Mouse (Mus musculus): ENCODE results near the gene Ecsit.

Ecsit gene

DNA sequence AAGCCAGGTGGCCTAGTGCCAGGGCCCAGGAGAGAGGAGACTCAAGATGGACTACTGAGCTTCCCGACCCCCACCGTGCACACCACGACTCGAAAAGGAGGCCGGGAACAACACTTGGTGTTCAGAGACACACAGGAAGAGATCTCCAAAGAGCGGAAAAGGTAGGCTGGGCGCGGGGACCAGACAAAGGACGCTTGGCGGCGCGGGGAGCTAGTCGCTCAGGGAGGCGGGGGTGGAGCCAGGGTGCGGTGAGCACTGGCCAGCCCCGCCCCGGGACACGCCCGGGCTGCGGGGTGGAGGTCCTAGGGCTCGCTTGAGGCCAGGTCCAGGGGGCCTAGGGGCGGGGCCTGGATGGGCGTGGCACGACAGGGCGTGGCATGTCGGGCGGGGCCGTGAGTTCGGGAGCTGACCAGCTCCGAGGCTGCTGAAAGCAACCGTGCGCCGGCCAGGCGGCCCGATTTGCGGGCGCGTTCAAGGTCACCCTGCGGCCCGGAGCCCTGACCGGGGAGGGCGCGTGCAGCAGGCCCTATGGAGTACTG lies 34.8 kb downstream of the Ecsit start:
- peak; percentile 44 to 57 for DNase-seq

- no peak for DNase-seq
These were observed 35.4 kb downstream of the Ecsit start for GRCm38 (mm10) chr9:22049721-22050270.

GRCm38 (mm10) chr9:22049315-22049714 lies 35.9 kb downstream of the Ecsit start:
- DNase-seq = no peak

GRCm38 (mm10) chr9:22047329-22047728 lies 37.9 kb downstream of the Ecsit start:
- no peak for DNase-seq

DNA sequence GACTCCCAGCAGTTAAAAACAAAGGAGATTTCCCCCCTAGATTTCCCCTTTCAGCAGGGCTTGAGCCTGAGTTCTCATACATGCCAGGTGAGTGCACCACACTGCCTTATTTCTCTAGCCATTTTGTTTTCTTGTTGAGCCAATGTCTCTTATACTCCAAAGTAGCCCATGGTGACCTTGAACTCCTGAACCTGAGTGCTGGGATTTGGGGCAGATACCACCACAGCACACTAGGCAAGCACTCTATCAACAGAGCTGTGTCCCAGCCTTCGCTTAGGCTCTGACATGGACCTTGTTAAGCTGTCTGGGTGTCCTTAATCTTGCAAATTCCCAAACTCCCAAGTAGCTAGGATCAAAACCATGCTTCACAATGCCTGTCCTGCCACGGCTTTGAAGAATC lies 43.4 kb downstream of the Ecsit start:
- DNase-seq = no peak

DNA sequence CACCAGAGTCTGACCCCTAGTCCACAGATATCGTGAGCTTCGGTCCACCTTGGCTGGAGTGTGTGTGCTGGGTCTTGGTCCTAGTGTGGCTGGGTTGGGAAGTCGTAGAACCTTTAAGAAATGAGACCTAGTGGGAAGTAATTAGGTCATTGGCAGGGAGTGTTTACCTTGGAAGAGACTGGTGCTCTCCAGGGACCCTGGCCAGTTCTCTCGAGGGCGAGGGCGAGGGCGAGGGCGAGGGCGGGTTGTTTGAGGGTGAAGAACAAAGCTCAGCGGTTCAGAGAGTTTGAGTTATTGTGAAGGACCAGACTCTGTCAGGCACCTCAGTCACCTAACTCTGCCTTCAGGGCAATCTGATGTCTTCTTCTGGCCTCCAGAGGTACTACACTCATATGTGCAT lies 47.4 kb downstream of the Ecsit start:
- DNase-seq = no peak

DNA sequence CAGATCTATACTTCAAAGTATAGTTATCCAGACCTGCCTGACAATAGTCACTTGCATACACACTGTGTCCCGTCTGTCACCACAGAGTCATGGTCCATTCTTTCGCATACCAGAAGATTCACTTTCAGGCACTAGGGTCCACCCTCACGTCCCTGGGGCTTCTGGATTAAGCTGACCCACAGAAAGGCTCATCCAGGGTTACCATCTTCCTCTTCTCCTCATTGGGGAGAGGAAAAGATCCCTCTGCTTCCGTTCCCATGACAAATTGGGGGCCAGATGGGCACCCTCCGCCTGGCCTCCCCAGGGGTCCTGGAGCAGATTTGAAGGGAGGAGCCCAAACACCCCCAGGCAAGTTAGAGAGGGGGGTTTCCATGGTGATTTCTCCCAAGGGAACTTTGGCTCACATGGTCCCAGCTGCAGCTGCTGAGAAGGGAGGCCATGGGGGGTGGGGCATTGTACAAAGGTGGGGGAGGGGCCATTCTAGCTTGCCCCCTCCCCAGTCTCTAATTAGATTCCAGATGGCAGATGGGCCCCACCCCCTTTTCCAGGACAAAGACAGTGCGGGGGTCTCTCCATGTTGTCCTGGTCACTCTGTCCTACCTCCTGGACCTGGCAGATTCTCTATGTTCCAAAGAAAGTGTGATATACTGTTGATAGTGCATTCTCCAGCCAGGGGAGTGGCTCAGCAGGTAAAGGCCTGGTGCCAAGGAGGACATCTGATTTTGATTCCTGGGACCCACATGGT lies 49.8 kb downstream of the Ecsit start:
- no peak for DNase-seq

- DNase-seq = no peak
These were observed 54.9 kb downstream of the Ecsit start for GRCm38 (mm10) chr9:22030386-22030785.

DNA sequence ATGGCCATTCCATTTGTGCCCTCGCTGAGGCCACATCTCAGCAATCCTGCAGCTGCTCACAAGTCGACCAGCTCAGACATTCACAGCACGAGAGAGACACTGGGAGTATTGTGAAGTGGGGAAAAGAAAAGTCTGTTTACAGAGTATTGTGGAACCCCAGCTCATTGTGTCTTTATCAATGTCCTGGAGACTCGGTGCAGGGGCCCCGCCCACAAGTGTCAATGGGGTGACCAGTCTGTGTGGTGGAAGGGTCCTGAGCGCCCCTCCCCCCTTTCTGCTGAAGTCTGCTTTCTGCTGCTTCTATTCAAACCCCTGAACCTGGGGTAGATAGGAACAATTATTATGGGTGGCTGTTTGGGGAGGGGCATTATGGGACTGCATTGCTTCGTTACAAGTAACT lies 56.8 kb downstream of the Ecsit start:
- no peak for DNase-seq

- peak; percentile 23 to 64 for DNase-seq
These were observed 60.6 kb downstream of the Ecsit start for GRCm38 (mm10) chr9:22024592-22024991.

All from lung, postnatal 4 days (tissue).